Mouse (Mus musculus) limb, embryonic 13.5 days (tissue): ENCODE results near the gene Gla. TPM values are rescaled to one million over a fixed set of nuclear protein-coding genes. Genes with fewer than 3 reads are reported as not detected.
A peak's percentile ranks its signal among the peaks of the same experiment; 100 is the strongest.

Experiments
- ATAC-seq: fragments of 200-750 bp; cut with Nextera tagmentation; 2 replicates; pipeline ENCODE4 v1.8.0; 2017; ENCODE audit warnings: low read depth, moderate number of reproducible peaks, moderate TSS enrichment; ENCODE audit not compliant: low FRiP score
- H3K27ac ChIP-seq: fragments of 300-500 bp; sonication (generic); 2 replicates; pipeline ENCODE4 v1.5.1; 2015; ENCODE audit warnings: inconsistent platforms, mild to moderate bottlenecking, moderate library complexity
- H3K27me3 ChIP-seq: fragments of 300-500 bp; sonication (generic); 2 replicates; pipeline ENCODE4 v1.6.1; 2015; ENCODE audit warnings: mild to moderate bottlenecking, inconsistent platforms
- H3K36me3 ChIP-seq: fragments of 300-500 bp; sonication (generic); 2 replicates; pipeline ENCODE4 v1.6.1; 2015; ENCODE audit warnings: inconsistent platforms, mild to moderate bottlenecking, moderate library complexity
- H3K4me1 ChIP-seq: fragments of 300-500 bp; sonication (generic); 2 replicates; pipeline ENCODE4 v1.6.1; 2015; ENCODE audit warnings: inconsistent platforms
- H3K4me2 ChIP-seq: fragments of 300-500 bp; sonication (generic); replicated peaks from 2 replicates; pipeline ENCODE4 v1.6.1; 2015; ENCODE audit warnings: inconsistent platforms, mild to moderate bottlenecking, moderate library complexity
- H3K4me3 ChIP-seq: fragments of 300-500 bp; sonication (generic); 2 replicates; pipeline ENCODE4 v1.5.1; 2015; ENCODE audit warnings: moderate library complexity, mild to moderate bottlenecking, inconsistent platforms
- H3K9ac ChIP-seq: fragments of 300-500 bp; sonication (generic); 2 replicates; pipeline ENCODE4 v1.6.1; 2015; ENCODE audit warnings: mild to moderate bottlenecking, inconsistent platforms
- H3K9me3 ChIP-seq: fragments of 300-500 bp; sonication (generic); 2 replicates; pipeline ENCODE4 v1.6.1; 2016; ENCODE audit warnings: inconsistent platforms
- WGBS: fragments of 180-500 bp; shearing (Covaris S2); methylation state at CpG from one replicate; pipeline ENCODE4 v1.1.7; 2015; 5-methylcytosine and 5-hydroxymethylcytosine counted together
- polyA plus RNA-seq: library from polyadenylated mRNA; unstranded; fragments of >200 nt; fragmentation: Nextera tagmentation; extraction: Ambion mirVana; gene quantifications from 2 replicates; pipeline ENCODE4 v1.2.1, GENCODE M21; 2015

Gla gene
- polyA plus RNA-seq: 4.4 and 4.5 TPM in 2 replicates

DNA sequence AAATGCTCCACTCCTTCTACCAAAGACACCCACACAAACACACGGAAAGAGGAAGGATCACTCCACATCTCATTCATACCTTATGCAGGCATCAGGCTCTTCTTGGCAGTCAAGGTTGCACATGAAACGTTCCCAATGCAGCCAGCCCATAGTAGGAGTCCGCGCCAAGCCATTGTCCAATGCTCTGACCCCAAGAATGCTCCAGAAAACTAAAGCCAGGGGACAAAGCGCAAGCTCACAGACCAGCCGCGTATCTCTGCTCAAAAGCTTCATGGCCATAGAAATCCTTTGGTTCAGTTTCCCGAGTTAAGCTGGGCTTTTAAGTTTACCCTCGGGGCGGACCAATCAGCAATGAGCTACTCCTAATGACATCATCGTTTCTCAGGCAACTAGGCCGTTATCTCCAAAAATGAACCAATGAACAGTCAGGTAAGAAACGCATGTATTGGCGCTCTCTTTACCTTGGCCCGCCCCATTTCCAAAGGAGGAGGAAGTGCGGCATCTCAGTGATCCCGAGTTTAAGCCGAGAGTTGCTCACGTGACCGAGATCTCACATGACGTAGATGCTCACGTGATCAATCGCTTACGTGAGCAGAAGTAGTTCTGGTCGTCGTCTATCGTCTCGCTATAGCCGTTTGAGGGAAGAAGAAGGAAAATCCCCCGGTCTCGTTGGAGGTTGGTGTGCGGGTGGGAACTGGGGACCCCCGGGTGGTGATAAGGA lies at the start of gene Gla, which contains the start of gene Hnrnph2:
TSS of gene Gla (minus strand) at position 467 of the 721 bp plus-strand sequence.
TSS of gene Hnrnph2 (plus strand) at position 521 of the 721 bp plus-strand sequence.
- Histone ChIP-seq H3K27me3 (peaks cover 6% of the 10 kb centered on the region; the same call in 1 of the 2 replicates), H3K27ac (peak within 1 kb of the TSS; percentile 86), H3K9me3 (no peaks in the 10 kb centered on the region), H3K9ac (peak within 1 kb of the TSS; percentile 69), H3K4me2 (peak within 1 kb of the TSS; percentile 67), H3K36me3 (no peaks in the 10 kb centered on the region), H3K4me1 (peaks cover 9% of the 10 kb centered on the region), H3K4me3 (peak within 1 kb of the TSS; percentile 54)
- ATAC-seq: peak; percentile 97
- WGBS: 21% methylated on average over 33 of the region's 33 CpGs

DNA sequence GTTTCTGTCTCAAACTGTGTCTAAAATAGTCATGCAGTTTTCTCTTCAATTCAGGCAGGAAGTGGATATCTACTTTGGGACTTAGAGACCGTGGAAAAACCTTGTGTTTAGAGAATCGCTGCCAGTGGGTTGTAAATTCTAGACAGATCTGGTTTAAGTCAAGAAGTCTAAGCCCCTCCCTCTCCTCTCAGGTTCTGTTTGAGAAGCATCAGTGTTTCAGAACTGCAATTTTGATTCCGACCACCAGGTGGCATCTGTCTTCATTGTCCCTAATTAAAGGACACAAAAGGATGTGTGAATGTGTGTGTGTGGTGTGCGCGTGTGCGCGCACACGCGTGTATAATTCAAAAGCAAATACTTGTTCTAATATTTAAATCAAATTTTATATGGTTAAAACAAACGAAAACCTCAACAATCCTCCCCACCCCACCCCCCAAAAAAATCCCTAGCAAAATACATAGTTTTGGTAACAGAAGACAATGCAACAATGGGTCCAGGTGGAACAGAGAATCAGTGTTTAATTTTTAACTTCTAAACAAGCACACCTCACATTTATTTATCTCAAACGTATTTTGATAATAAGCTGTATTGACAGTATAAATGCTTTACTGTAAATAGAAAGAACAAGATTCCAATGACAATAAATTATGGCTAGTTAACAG lies 47.2 kb upstream of the Gla start:
- H3K9me3 ChIP-seq: no peaks in the 10 kb centered on the region
- no peaks in the 10 kb centered on the region for H3K27me3 ChIP-seq
- no peak overlapping the region for H3K4me3 ChIP-seq
- no peak overlapping the region for H3K9ac ChIP-seq
- H3K36me3 ChIP-seq: no peaks in the 10 kb centered on the region
- H3K4me1 ChIP-seq: no peaks in the 10 kb centered on the region
- no peak overlapping the region for H3K27ac ChIP-seq
- 0 out of 2 replicates have a peak overlapping the region, but pooled peaks have one; percentile 25 for H3K4me2 ChIP-seq
- peak; percentile 85 for ATAC-seq
- 17% methylated on average over 11 of the region's 11 CpGs for WGBS

DNA sequence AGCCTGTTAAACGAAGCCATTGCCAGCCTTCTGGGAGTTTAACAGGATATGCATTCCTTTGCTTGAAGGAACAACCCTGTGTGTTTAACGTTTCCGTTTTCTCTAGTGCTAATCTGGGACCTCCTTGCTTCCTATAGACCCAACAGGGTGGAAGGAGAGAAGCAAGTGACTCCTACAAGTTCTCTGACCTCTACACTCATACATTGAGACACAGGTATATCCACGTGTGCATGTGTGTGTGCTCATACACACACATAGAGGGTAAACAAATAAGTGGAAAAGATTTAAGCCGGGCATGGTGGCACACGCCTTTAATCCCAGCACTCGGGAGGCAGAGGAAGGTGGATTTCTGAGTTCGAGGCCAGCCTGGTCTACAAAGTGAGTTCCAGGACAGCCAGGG lies 46.5 kb upstream of the Gla start:
- H3K36me3 ChIP-seq: no peaks in the 10 kb centered on the region
- no peak for ATAC-seq
- no peaks in the 10 kb centered on the region for H3K4me1 ChIP-seq
- no peak overlapping the region for H3K4me3 ChIP-seq
- no peak overlapping the region for H3K4me2 ChIP-seq
- no peak overlapping the region; the same call in 1 of the 2 replicates for H3K27ac ChIP-seq
- H3K9ac ChIP-seq: no peak overlapping the region
- WGBS: 70% methylated on average over 8 of the region's 8 CpGs
- H3K27me3 ChIP-seq: no peaks in the 10 kb centered on the region
- H3K9me3 ChIP-seq: no peaks in the 10 kb centered on the region

DNA sequence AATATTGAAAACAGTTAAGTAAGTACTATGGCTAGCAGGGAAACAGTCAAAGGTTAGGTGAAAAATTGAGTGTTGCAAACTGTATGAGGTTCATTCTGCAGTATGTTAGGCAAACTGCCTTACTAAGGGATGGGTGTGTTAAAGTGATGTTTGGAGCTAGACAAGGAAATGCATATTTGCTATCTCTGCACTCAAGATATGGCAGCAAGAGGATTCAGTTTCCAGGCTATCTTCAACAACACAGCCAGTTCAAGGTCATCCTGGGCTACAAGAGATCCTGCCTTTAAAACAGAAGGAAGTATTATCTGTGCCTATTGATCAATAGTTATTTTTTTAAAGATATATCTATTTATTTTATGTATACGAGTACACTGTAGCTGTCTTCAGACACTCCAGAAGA lies 45.4 kb upstream of the Gla start:
- 85% methylated on average over 1 of the region's 1 CpGs for WGBS
- Histone ChIP-seq H3K9ac (no peak overlapping the region), H3K4me1 (no peaks in the 10 kb centered on the region), H3K27ac (no peak overlapping the region), H3K36me3 (no peaks in the 10 kb centered on the region), H3K9me3 (no peaks in the 10 kb centered on the region), H3K27me3 (no peaks in the 10 kb centered on the region), H3K4me2 (no peak overlapping the region), H3K4me3 (no peak overlapping the region)
- ATAC-seq: no peak

DNA sequence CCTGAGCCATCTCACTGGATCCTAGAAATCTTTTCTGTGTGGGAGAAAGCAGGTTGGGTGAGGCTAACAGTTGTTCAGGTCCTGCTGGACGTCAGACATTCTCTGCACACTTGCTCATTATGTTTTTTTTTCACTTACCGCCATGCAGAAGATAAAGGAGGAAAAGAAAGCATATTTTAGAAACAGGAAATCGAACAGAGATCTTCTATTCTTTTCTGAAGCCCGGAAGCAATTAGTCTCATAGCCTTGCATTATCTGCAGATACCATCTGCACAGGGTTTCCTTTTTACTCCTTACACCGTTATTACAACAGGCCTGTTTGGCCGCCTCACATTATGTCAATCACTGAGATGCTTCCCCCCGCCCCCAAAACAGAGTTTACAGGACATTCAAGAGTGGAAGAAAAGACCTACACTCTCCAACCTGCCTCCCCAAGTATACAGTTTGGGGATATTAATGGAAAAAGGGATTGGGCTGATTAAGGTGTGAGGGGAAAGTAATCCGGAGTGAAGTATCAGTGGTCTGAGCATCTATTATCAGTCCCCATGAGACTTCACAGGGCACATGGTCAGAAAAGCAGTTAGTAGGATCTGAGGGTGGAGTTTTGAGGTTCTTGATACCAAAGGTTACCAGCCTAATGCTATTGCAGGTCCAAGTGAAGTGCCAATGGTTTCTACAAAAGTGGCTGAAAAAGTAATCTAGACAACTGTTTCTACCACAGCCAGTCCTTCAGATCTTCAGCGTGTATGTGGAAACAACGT lies 40.3 kb upstream of the Gla start:
- no peaks in the 10 kb centered on the region for H3K9me3 ChIP-seq
- H3K9ac ChIP-seq: no peak overlapping the region
- H3K36me3 ChIP-seq: no peaks in the 10 kb centered on the region
- no peak overlapping the region for H3K27ac ChIP-seq
- H3K4me3 ChIP-seq: no peak overlapping the region
- no peak overlapping the region for H3K4me2 ChIP-seq
- 66% methylated on average over 10 of the region's 10 CpGs for WGBS
- H3K4me1 ChIP-seq: no peaks in the 10 kb centered on the region
- no peaks in the 10 kb centered on the region for H3K27me3 ChIP-seq
- ATAC-seq: no peak

DNA sequence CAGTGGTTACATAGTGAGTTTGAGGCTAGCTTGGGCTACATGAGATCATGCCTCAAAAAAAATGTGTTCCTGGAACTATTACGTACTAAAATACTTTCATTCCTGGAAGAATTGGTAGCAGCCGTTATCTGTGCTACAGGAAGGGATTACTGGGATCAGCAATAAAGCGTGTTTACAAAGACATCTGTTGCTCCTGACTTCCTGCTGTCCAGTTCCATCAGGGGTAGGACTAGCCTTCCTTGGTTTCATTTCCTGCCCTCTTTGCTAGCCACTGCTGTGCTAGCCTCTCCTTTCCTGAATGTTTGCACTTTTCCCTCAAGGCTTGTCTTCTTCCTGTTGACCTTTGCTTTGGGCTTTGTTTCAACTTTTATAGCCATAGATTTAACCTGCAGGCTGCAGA lies 34.9 kb upstream of the Gla start:
- no peak for ATAC-seq
- H3K9me3 ChIP-seq: no peaks in the 10 kb centered on the region
- H3K4me1 ChIP-seq: no peaks in the 10 kb centered on the region
- H3K4me2 ChIP-seq: no peak overlapping the region
- H3K4me3 ChIP-seq: no peak overlapping the region
- H3K27me3 ChIP-seq: peaks cover 4% of the 10 kb centered on the region; the same call in 1 of the 2 replicates
- H3K9ac ChIP-seq: no peak overlapping the region
- 55% methylated on average over 3 of the region's 3 CpGs for WGBS
- no peaks in the 10 kb centered on the region for H3K36me3 ChIP-seq
- no peak overlapping the region for H3K27ac ChIP-seq

DNA sequence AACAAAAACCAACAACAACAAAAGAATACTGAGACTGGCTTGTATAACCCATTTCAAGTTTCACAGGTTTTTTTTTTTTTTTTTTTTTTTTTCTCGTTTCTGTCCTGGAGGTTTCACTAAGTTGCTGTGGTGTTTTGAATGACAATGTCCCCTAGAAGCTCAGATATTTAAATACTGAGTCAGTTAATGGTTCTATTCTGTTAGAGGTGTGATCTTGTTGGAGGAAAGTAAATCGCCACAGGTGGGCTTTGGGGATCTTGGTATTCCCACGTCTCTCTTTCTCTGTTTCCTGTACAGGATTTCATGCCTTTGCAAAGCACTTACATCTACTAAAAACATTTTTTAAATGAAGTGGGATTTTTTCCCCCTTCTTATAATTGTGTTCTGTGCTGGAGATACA lies 34.2 kb upstream of the Gla start:
- Histone ChIP-seq H3K4me3 (no peak overlapping the region), H3K27ac (no peak overlapping the region), H3K9ac (no peak overlapping the region), H3K9me3 (no peaks in the 10 kb centered on the region), H3K36me3 (no peaks in the 10 kb centered on the region), H3K4me1 (no peaks in the 10 kb centered on the region), H3K27me3 (peaks cover 4% of the 10 kb centered on the region; the same call in 1 of the 2 replicates), H3K4me2 (no peak overlapping the region)
- WGBS: 47% methylated on average over 3 of the region's 3 CpGs
- no peak for ATAC-seq

DNA sequence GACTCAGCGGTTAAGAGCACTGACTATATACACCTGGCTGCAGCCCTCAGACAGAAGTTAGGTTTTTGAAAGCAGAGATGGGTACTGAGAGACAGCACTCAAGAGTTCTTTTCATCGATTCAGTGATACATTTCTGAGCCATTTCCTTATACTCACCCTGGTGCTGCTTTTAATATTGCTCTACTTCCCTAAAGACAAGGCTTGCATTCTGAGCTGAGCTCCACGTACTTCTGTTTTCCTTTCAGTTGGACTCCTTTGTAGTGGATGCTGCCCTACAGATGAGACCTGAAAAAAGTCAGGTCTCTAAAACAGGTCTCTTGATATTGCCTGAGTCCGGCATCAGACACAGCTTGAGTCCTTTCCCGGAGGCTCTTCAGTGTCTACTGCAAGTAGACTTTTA lies 31.8 kb upstream of the Gla start:
- Histone ChIP-seq H3K27ac (no peak overlapping the region), H3K27me3 (peaks cover 9% of the 10 kb centered on the region; the same call in 1 of the 2 replicates), H3K4me3 (no peak overlapping the region), H3K4me1 (no peaks in the 10 kb centered on the region), H3K36me3 (no peaks in the 10 kb centered on the region), H3K4me2 (no peak overlapping the region), H3K9ac (no peak overlapping the region), H3K9me3 (no peaks in the 10 kb centered on the region)
- ATAC-seq: no peak
- 89% methylated on average over 5 of the region's 5 CpGs for WGBS

DNA sequence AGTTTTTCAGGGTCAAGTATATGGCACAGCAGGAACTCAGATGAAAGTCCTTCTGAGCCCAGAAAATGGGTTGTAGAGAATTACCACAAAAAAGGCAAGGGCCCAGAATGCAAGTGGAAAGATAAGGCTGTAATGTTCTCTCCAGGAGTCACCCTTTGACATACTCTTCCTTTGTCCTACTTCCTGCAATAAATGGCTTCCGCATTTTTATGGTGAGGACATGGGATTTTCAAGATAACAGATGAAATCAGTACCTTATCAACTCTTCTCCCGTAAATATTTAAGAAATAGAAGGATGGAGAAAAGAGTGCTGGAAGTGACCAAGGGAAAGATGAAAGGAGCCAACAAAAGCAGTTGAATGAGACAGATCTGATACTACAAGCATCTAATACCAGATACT lies 27.3 kb upstream of the Gla start:
- Histone ChIP-seq H3K27me3 (peaks cover 11% of the 10 kb centered on the region; the same call in 1 of the 2 replicates), H3K4me1 (no peaks in the 10 kb centered on the region), H3K4me2 (no peak overlapping the region), H3K4me3 (no peak overlapping the region), H3K27ac (no peak overlapping the region), H3K9ac (no peak overlapping the region), H3K36me3 (no peaks in the 10 kb centered on the region), H3K9me3 (no peaks in the 10 kb centered on the region)
- ATAC-seq: no peak
- 89% methylated on average over 2 of the region's 2 CpGs for WGBS

DNA sequence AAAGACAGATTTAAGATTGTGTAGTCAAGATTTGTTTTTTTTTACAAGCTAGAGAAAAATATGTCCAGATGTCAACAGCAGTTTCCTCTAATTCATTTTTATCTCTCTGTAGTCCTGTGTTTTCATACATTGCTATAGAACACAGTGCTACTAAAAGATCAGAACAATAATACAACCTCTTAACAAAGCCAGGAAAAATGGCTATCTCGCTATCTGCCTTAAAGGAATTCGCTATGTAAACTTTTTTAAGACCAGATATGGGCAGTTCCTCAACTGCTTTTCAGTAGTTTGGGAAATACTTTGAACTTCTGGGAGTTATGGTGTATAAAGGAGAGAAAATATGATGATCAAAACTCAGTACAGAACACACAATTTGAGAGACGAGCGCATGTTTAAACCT lies 22.4 kb upstream of the Gla start:
- Histone ChIP-seq H3K9ac (no peak overlapping the region), H3K27me3 (0 out of 2 replicates have a peak, but pooled peaks cover 5% of the 10 kb centered on the region), H3K4me1 (no peaks in the 10 kb centered on the region), H3K9me3 (no peaks in the 10 kb centered on the region), H3K27ac (no peak overlapping the region), H3K4me3 (no peak overlapping the region), H3K4me2 (no peak overlapping the region), H3K36me3 (no peaks in the 10 kb centered on the region)
- 88% methylated on average over 4 of the region's 4 CpGs for WGBS
- no peak for ATAC-seq

DNA sequence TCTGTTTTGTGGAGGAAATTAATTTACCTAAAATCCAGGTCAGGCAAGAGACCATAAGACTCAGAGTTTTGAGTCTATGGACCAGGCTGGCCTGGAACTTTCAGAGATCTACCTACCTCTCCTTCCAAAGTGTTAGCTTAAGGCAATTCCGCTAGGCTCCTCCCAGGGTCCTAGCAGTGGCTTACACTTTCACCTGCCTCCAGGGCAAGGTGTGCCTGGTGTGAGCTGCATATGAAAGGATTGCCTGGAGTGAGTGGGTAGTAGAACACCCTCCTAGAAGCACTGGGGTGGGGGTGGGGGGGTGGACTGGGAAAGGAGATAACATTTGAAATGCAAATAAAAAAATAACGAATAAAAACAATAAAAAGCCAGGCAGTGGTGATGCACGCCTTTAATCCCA lies 20.8 kb upstream of the Gla start:
- no peak overlapping the region for H3K4me2 ChIP-seq
- no peak overlapping the region for H3K4me3 ChIP-seq
- no peak overlapping the region for H3K27ac ChIP-seq
- ATAC-seq: no peak
- H3K4me1 ChIP-seq: no peaks in the 10 kb centered on the region
- H3K27me3 ChIP-seq: peaks cover 11% of the 10 kb centered on the region; the same call in 1 of the 2 replicates
- H3K9ac ChIP-seq: no peak overlapping the region
- 76% methylated on average over 3 of the region's 3 CpGs for WGBS
- H3K36me3 ChIP-seq: no peaks in the 10 kb centered on the region
- no peaks in the 10 kb centered on the region for H3K9me3 ChIP-seq
